ENCODE assay signal across 9 mouse cellular contexts in the genomic region with DNA sequence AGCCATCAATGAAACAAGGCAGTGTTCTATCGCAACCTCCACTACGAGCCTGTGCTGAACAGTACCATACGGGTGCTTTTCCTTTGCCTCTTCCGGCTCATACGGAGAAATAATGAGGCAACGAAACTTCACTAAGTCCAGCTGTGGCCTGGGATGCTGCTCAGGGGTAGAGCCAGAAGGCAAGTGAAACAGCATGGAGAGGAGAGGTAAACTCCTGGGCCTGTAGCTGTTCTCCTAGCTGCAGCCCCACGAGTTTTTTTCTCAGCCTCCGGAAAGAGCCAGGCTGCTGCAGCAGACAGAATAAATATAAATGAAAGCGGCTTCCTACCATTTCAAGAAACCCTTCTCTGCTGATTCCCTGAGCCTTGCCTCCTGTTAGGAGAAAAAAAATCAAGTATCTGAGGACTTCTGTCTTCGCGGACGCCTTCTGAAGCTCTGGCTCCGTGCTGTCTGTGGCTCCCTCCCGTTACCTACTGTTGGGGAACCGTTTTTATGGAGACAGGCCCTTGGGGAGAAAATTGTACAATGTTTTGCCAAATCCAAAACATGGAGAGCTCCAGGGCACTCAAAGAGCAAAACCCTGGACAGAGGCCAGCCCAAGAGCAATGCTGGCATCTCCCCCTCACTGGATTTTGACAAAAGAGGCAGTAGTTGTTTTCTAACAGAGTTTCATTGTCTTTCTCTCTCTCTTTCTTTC.
A peak's percentile ranks its signal among the peaks of the same experiment; 100 is the strongest.
DNase-seq lines count a peak whose midpoint lies in the region; ATAC-seq and TF ChIP-seq lines count a peak whose summit lies in the region.
"Had no signal": no experiment of that assay in that cellular context is flagged by ENCODE, and none has a peak within 500 bp of the region (broad histone marks: within the 10 kb centered on the region; RNA-seq: fewer than 3 reads in every experiment).

No protein-coding gene starts in this region.

- intact Hi-C loops in heart, postnatal 25 days (cut with DNase I), result no loop called here

- H3K27me3 ChIP-seq in heart, embryonic 13.5 days (replicated peaks), result peaks cover 36% of the 10 kb centered on the region
- H3K27me3 ChIP-seq in heart, embryonic 16.5 days (ENCODE audit: control insufficient read depth, insufficient read depth, low read length), result no peaks in the 10 kb centered on the region
- H3K27me3 ChIP-seq: midbrain, embryonic 12.5 days had no signal

- ATAC-seq in heart, embryonic 13.5 days (ENCODE audit: extremely low read depth, insufficient number of reproducible peaks, low FRiP score, low TSS enrichment), result no peak
- no peak for ATAC-seq in heart, embryonic 16.5 days (replicated peaks; ENCODE audit: extremely low read depth, insufficient read depth, low FRiP score)
- ATAC-seq in erythroid progenitor cell, adult 5-6 weeks (replicated peaks; ENCODE audit: low FRiP score, poor library complexity, severe bottlenecking), result no peak

- WGBS in heart, embryonic 13.5 days, result 63% methylated on average over 15 of the region's 15 CpGs
- WGBS in heart, embryonic 16.5 days, result 62% methylated on average over 15 of the region's 15 CpGs

- H3K36me3 ChIP-seq in heart, embryonic 13.5 days, result no peaks in the 10 kb centered on the region
- no peaks in the 10 kb centered on the region for H3K36me3 ChIP-seq in heart, embryonic 16.5 days (ENCODE audit: control insufficient read depth, insufficient read depth)
- H3K36me3 ChIP-seq: midbrain, embryonic 12.5 days had no signal

- TF ChIP-seq CTCF in brain, embryonic 14.5 days (IDR thresholded peaks at IDR 0.05; ENCODE audit: borderline replicate concordance, extremely low read depth, insufficient read depth, insufficient read length), result no peak

- no peak overlapping the region for H3K4me3 ChIP-seq in heart, embryonic 13.5 days
- H3K4me3 ChIP-seq in heart, embryonic 16.5 days (ENCODE audit: low read length), result no peak overlapping the region
- H3K4me3 ChIP-seq: midbrain, embryonic 12.5 days had no signal

- 0 out of 2 replicates have a peak, but pooled peaks cover 8% of the 10 kb centered on the region for H3K4me1 ChIP-seq in heart, embryonic 13.5 days
- H3K4me1 ChIP-seq in heart, embryonic 16.5 days (ENCODE audit: control insufficient read depth, insufficient read depth, low read length), result no peaks in the 10 kb centered on the region
- H3K4me1 ChIP-seq: midbrain, embryonic 12.5 days had no signal

- no peak overlapping the region for H3K9ac ChIP-seq in heart, embryonic 13.5 days
- no peak overlapping the region for H3K9ac ChIP-seq in heart, embryonic 16.5 days (ENCODE audit: low read length)
- H3K9ac ChIP-seq: midbrain, embryonic 12.5 days had no signal

- no peaks in the 10 kb centered on the region for H3K9me3 ChIP-seq in heart, embryonic 13.5 days
- no peaks in the 10 kb centered on the region for H3K9me3 ChIP-seq in heart, embryonic 16.5 days (replicated peaks; ENCODE audit: control insufficient read depth, low read length)
- H3K9me3 ChIP-seq: midbrain, embryonic 12.5 days had no signal

- no peak for TF ChIP-seq POLR2A in brain, embryonic 14.5 days (IDR thresholded peaks at IDR 0.05; ENCODE audit: borderline replicate concordance, extremely low read depth, insufficient read depth, insufficient read length, poor library complexity, severe bottlenecking)

- no peak for DNase-seq in heart, postnatal 25 days (ENCODE audit: low spot score)
- peak; percentile 70 for DNase-seq in brain, embryonic 14.5 days (ENCODE audit: low read depth)
- DNase-seq in left cerebral cortex, adult 11 months (ENCODE audit: low spot score), result peak; percentile 12
- peak; percentile 33 for DNase-seq in ovary, postnatal 36 days (ENCODE audit: low spot score)
- no peak for DNase-seq in cerebellum, postnatal 36 days

- peak overlapping the region; percentile 36; the same call in 1 of the 2 replicates for H3K27ac ChIP-seq in heart, embryonic 13.5 days (replicated peaks)
- peak overlapping the region; percentile 27; the same call in 1 of the 2 replicates for H3K27ac ChIP-seq in heart, embryonic 16.5 days (ENCODE audit: low read length)
- H3K27ac ChIP-seq: midbrain, embryonic 12.5 days had no signal

- H3K4me2 ChIP-seq in heart, embryonic 13.5 days, result peak overlapping the region; percentile 30
- no peak overlapping the region for H3K4me2 ChIP-seq in heart, embryonic 16.5 days (ENCODE audit: low read depth, low read length)
- H3K4me2 ChIP-seq: midbrain, embryonic 12.5 days had no signal

Comparison
In these comparisons a context has a peak if more than half of its experiments do, and no peak if none do; other contexts are left out.
1. DNase-seq: peak in brain, embryonic 14.5 days (single experiment), left cerebral cortex, adult 11 months (single experiment) and ovary, postnatal 36 days (single experiment); none in heart, postnatal 25 days (single experiment) and cerebellum, postnatal 36 days (0 of 2).